Mouse (Mus musculus) lung, postnatal 0 days (tissue): Measurements from ENCODE around the gene Scamp4.

ENCODE experiments used
- CTCF ChIP-seq: IDR thresholded peaks from 2 replicates; pipeline ENCODE4 v1.5.1; 2016; ENCODE audit warnings: antibody characterized with exemption, mild to moderate bottlenecking
- EP300 ChIP-seq: IDR thresholded peaks from 2 replicates; pipeline ENCODE4 v1.6.1; 2016; ENCODE audit warnings: antibody characterized with exemption, mild to moderate bottlenecking, control low read depth

DNA sequence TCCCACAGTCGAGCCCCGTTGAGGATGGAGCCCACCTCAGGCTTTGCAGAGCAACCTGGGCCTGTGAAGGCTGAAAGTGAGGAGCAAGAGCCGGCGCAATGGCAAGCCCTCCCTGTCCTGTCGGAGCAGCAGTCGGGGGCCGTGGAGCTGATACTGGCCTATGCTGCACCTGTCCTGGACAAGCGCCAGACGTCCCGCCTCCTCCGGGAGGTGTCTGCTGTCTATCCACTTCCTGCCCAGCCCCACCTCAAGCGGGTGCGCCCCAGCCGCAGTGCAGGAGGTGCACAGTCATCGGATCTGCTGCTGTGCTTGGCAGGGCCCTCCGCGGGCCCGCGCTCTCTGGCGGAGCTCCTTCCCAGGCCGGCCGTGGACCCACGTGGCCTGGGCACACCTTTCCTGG is 3.6 kb downstream of the Scamp4 start:
- TF ChIP-seq CTCF, result no peak
- TF ChIP-seq EP300, result no peak
